In genomic region chr19:31762411-31763245, GRCm38 (mm10) we compare ENCODE assay signal across 7 mouse cellular contexts. TPM values are rescaled to one million over a fixed set of nuclear protein-coding genes. Genes with fewer than 3 reads are reported as not detected.
DNase-seq lines count a peak whose midpoint lies in the region; ATAC-seq and TF ChIP-seq lines count a peak whose summit lies in the region.

No protein-coding gene starts in this region.

- DNase-seq in ZHBTc4 (ENCODE audit: low read depth, low spot score) = peak; percentile 66
- peak; percentile 80 for DNase-seq in embryo, embryonic 10.5 days (ENCODE audit: low spot score)
- DNase-seq in heart, adult 8-10 months (ENCODE audit: low spot score) = peak; percentile 57
- peak; percentile 69 for DNase-seq in kidney, adult 2 months
- peak; percentile 21 for DNase-seq in ovary, postnatal 14 days (ENCODE audit: low spot score)

- no peaks in the 10 kb centered on the region for H3K36me3 ChIP-seq in kidney, adult 2 months (ENCODE audit: control insufficient read depth, insufficient read depth, low read length)
- H3K36me3 ChIP-seq in lung, embryonic 15.5 days = no peaks in the 10 kb centered on the region

- H3K27me3 ChIP-seq in kidney, adult 2 months (replicated peaks; ENCODE audit: control insufficient read depth, insufficient read depth, low read length) = peaks cover 4% of the 10 kb centered on the region
- H3K27me3 ChIP-seq in lung, embryonic 15.5 days = no peaks in the 10 kb centered on the region

- peak overlapping the region; percentile 91 for H3K4me2 ChIP-seq in lung, embryonic 15.5 days

- no peaks in the 10 kb centered on the region for H3K4me1 ChIP-seq in kidney, adult 2 months (ENCODE audit: control insufficient read depth, insufficient read depth, low read length)
- peaks cover 23% of the 10 kb centered on the region for H3K4me1 ChIP-seq in lung, embryonic 15.5 days

- 4% methylated on average over 24 of the region's 24 CpGs for WGBS in kidney, adult 2 months
- under 1% methylated on average over 24 of the region's 24 CpGs for WGBS in lung, embryonic 15.5 days

- TF ChIP-seq POLR2A in kidney, adult 2 months (IDR thresholded peaks at IDR 0.05; ENCODE audit: low read depth, low read length) = no peak

- H3K4me3 ChIP-seq in kidney, adult 2 months (ENCODE audit: insufficient read depth, low read depth, low read length) = peak overlapping the region; percentile 59
- peak overlapping the region; percentile 65 for H3K4me3 ChIP-seq in lung, embryonic 15.5 days

- H3K9me3 ChIP-seq in lung, embryonic 15.5 days = no peaks in the 10 kb centered on the region

- H3K27ac ChIP-seq in kidney, adult 2 months (ENCODE audit: insufficient read depth, low read depth, low read length) = peak overlapping the region; percentile 58
- peak overlapping the region; percentile 91 for H3K27ac ChIP-seq in lung, embryonic 15.5 days

- TF ChIP-seq CTCF in kidney, adult 2 months (conservative IDR thresholded peaks at IDR 0.05; ENCODE audit: insufficient read depth, insufficient read length, low read depth, low read length) = no peak

- H3K9ac ChIP-seq in lung, embryonic 15.5 days = peak overlapping the region; percentile 63

- ATAC-seq in lung, embryonic 15.5 days (ENCODE audit: borderline replicate concordance, extremely low read depth, low FRiP score, low TSS enrichment) = peak; percentile 86
- ATAC-seq in activated CD4-positive, CD25-positive, alpha-beta regulatory T cell, adult 4 months = no peak

RNA-seq across cellular contexts. Expression of gene Prkg1, which starts 2.2 kb away (rescaled TPM):
- 10 to 100 TPM; 10.6 to 16.1 (median 12.2) TPM for total RNA-seq in heart, adult 8-10 months (2022)
- polyA plus RNA-seq in kidney, adult 2 months (2012; rRNA removed) = 1.6 and 1.7 TPM in 2 replicates
- 5.7 and 6.5 TPM in 2 replicates for polyA plus RNA-seq in lung, embryonic 15.5 days (2015; fragmentation: Nextera tagmentation; extraction: Ambion mirVana)
- under 1 TPM in 1 of 2 experiments, not detected in 1; 0.20 TPM for polyA plus RNA-seq in activated CD4-positive, CD25-positive, alpha-beta regulatory T cell, adult 4 months (2017; shearing (Covaris generic))

Comparison
In these comparisons a context has a peak if more than half of its experiments do, and no peak if none do; other contexts are left out.
1. DNase-seq: peak in every context shown above with its lines; median percentile 80 in embryo, embryonic 10.5 days; 69 in kidney, adult 2 months; 66 in ZHBTc4; 57 in heart, adult 8-10 months; 21 in ovary, postnatal 14 days.